Comparison of ENCODE assay signal across 21 mouse cellular contexts in genomic region chrX:152743642-152744041, GRCm38 (mm10). TPM values are rescaled to one million over a fixed set of nuclear protein-coding genes. Genes with fewer than 3 reads are reported as not detected.
"Had no signal": no experiment of that assay in that cellular context is flagged by ENCODE, and none has a peak within 500 bp of the region (broad histone marks: within the 10 kb centered on the region; RNA-seq: fewer than 3 reads in every experiment).

No protein-coding gene starts in this region.

- DNase-seq: kidney, adult 2 months; kidney, postnatal 14 days; kidney, postnatal 4 days; left cerebral cortex, postnatal 4 days; liver, postnatal 0 days; lung, postnatal 36 days; midbrain, embryonic 14.5 days; thymus, adult 18-20 months; thymus, postnatal 36 days had no signal

- H3K27ac ChIP-seq: limb, embryonic 12.5 days; limb, embryonic 15.5 days; liver, embryonic 14.5 days had no signal

- ATAC-seq: liver, postnatal 0 days had no signal

- H3K9ac ChIP-seq: limb, embryonic 12.5 days; limb, embryonic 15.5 days; liver, embryonic 14.5 days; liver, postnatal 0 days had no signal

- H3K36me3 ChIP-seq: limb, embryonic 12.5 days; limb, embryonic 15.5 days had no signal

- H3K4me2 ChIP-seq: limb, embryonic 12.5 days; limb, embryonic 15.5 days; liver, embryonic 11.5 days; midbrain, embryonic 11.5 days had no signal

- H3K9me3 ChIP-seq: limb, embryonic 12.5 days; limb, embryonic 15.5 days had no signal

- H3K4me1 ChIP-seq: limb, embryonic 12.5 days; limb, embryonic 15.5 days had no signal

- H3K4me3 ChIP-seq: limb, embryonic 12.5 days; limb, embryonic 15.5 days had no signal

RNA-seq across cellular contexts. Expression of gene Shroom2, which starts 25.6 kb away (rescaled TPM):
- total RNA-seq: megakaryocyte-erythroid progenitor cell, adult 5-6 weeks had no signal

RNA-seq across cellular contexts. Expression of gene Gpr143, which starts 38.1 kb away (rescaled TPM):
- total RNA-seq: megakaryocyte progenitor cell, adult 5-6 weeks; megakaryocyte-erythroid progenitor cell, adult 5-6 weeks; midbrain, postnatal 0 days had no signal
- polyA plus RNA-seq: liver, embryonic 11.5 days; neural tube, embryonic 11.5 days; small intestine, adult 2 months; testis, adult 2 months; urinary bladder, adult 2 months had no signal
